Mouse (Mus musculus) midbrain, embryonic 14.5 days (tissue): ENCODE results near the gene Morn3. TPM values are rescaled to one million over a fixed set of nuclear protein-coding genes. Genes with fewer than 3 reads are reported as not detected.
"Not testable (repeated sequence)": the region's sequence is repeated elsewhere in the genome, so short reads cannot be mapped to it uniquely, and the experiment has no call there.

ENCODE experiments used
- ATAC-seq: fragments of 200-750 bp; cut with Nextera tagmentation; 2 replicates; pipeline ENCODE4 v1.8.0; 2017; ENCODE audit warnings: moderate number of reproducible peaks, moderate library complexity; ENCODE audit not compliant: low FRiP score, low TSS enrichment
- DNase-seq: peaks from one replicate; pipeline ENCODE4 v3.0.0-alpha.2; 2015
- H3K27ac ChIP-seq: fragments of 300-500 bp; sonication (generic); replicated peaks from 2 replicates; pipeline ENCODE4 v1.5.1; 2014; ENCODE audit warnings: mild to moderate bottlenecking, low read depth, low read length, moderate library complexity
- H3K27me3 ChIP-seq: fragments of 300-500 bp; sonication (generic); 2 replicates; pipeline ENCODE4 v1.6.1; 2014; ENCODE audit warnings: low read length, control low read depth, mixed read lengths; ENCODE audit not compliant: control insufficient read depth, insufficient read depth
- H3K36me3 ChIP-seq: fragments of 300-500 bp; sonication (generic); 2 replicates; pipeline ENCODE4 v1.6.1; 2014; ENCODE audit warnings: low read length, control low read depth; ENCODE audit not compliant: control insufficient read depth, insufficient read depth
- H3K4me1 ChIP-seq: fragments of 300-500 bp; sonication (generic); 2 replicates; pipeline ENCODE4 v1.6.1; 2014; ENCODE audit warnings: mild to moderate bottlenecking, antibody characterized with exemption, low read length, control low read depth; ENCODE audit not compliant: control insufficient read depth, insufficient read depth
- H3K4me2 ChIP-seq: fragments of 300-500 bp; sonication (generic); 2 replicates; pipeline ENCODE4 v1.6.1; 2014; ENCODE audit warnings: mild to moderate bottlenecking, low read length, moderate library complexity
- H3K4me3 ChIP-seq: fragments of 300-500 bp; sonication (generic); replicated peaks from 2 replicates; pipeline ENCODE4 v1.5.1; 2014; ENCODE audit warnings: low read depth, low read length
- H3K9ac ChIP-seq: fragments of 300-500 bp; sonication (generic); replicated peaks from 2 replicates; pipeline ENCODE4 v1.6.1; 2014; ENCODE audit warnings: mild to moderate bottlenecking, low read length, moderate library complexity
- H3K9me3 ChIP-seq: fragments of 300-500 bp; sonication (generic); 2 replicates; pipeline ENCODE4 v1.6.1; 2016; ENCODE audit warnings: low read length, control low read depth, mixed read lengths; ENCODE audit not compliant: control insufficient read depth
- WGBS: fragments of 180-500 bp; shearing (Covaris S2); extraction: QIAGEN DNeasy Blood & Tissue Kit; methylation state at CpG from one replicate; pipeline ENCODE4 v1.1.7; 2014; 5-methylcytosine and 5-hydroxymethylcytosine counted together
- polyA plus RNA-seq: library from polyadenylated mRNA; unstranded; fragments of >200 nt; fragmentation: Nextera tagmentation; extraction: Ambion mirVana; gene quantifications from 2 replicates; pipeline ENCODE4 v1.2.1, GENCODE M21; 2014

Morn3 gene
- polyA plus RNA-seq, 1 experiment from 2014 or later, result not detected

GRCm38 (mm10) chr5:123064207-123064606, 17.4 kb upstream of the Morn3 start:
- no peak overlapping the region for H3K27ac ChIP-seq
- H3K4me3 ChIP-seq, result no peak overlapping the region
- 32% methylated on average over 6 of the region's 6 CpGs for WGBS
- DNase-seq (peak; percentile 95), ATAC-seq (no peak)
- H3K9me3 ChIP-seq, result no peaks in the 10 kb centered on the region
- no peaks in the 10 kb centered on the region for H3K27me3 ChIP-seq
- H3K9ac ChIP-seq, result no peak overlapping the region
- no peaks in the 10 kb centered on the region for H3K4me1 ChIP-seq
- H3K36me3 ChIP-seq, result no peaks in the 10 kb centered on the region
- no peak overlapping the region for H3K4me2 ChIP-seq

GRCm38 (mm10) chr5:123063141-123063540, 16.3 kb upstream of the Morn3 start:
- WGBS, result 89% methylated on average over 3 of the region's 3 CpGs
- Histone ChIP-seq H3K9me3 (no peaks in the 10 kb centered on the region), H3K4me1 (no peaks in the 10 kb centered on the region), H3K4me3 (no peak overlapping the region), H3K27me3 (no peaks in the 10 kb centered on the region), H3K27ac (no peak overlapping the region), H3K4me2 (no peak overlapping the region), H3K36me3 (no peaks in the 10 kb centered on the region), H3K9ac (no peak overlapping the region)
- no peak for DNase-seq
- no peak for ATAC-seq

GRCm38 (mm10) chr5:123061402-123061749, 14.6 kb upstream of the Morn3 start:
- H3K27me3 ChIP-seq, H3K9me3 ChIP-seq, H3K9ac ChIP-seq, H3K4me2 ChIP-seq, ATAC-seq, H3K36me3 ChIP-seq, H3K27ac ChIP-seq, DNase-seq, H3K4me3 ChIP-seq, H3K4me1 ChIP-seq: not testable (repeated sequence)
- 82% methylated on average over 5 of the region's 6 CpGs for WGBS

- no peak overlapping the region for H3K4me2 ChIP-seq
- H3K27me3 ChIP-seq, result no peaks in the 10 kb centered on the region
- H3K9ac ChIP-seq, result no peak overlapping the region
- H3K9me3 ChIP-seq, result no peaks in the 10 kb centered on the region
- 89% methylated on average over 9 of the region's 9 CpGs for WGBS
- H3K27ac ChIP-seq, result no peak overlapping the region
- DNase-seq, result no peak
- H3K4me1 ChIP-seq, result no peaks in the 10 kb centered on the region
- ATAC-seq, result no peak
- no peaks in the 10 kb centered on the region for H3K36me3 ChIP-seq
- H3K4me3 ChIP-seq, result no peak overlapping the region
Observed at GRCm38 (mm10) chr5:123060706-123061401, 14.0 kb upstream of the Morn3 start.

GRCm38 (mm10) chr5:123059757-123060520, 13.1 kb upstream of the Morn3 start:
- Histone ChIP-seq H3K9me3 (no peaks in the 10 kb centered on the region), H3K4me2 (no peak overlapping the region), H3K36me3 (no peaks in the 10 kb centered on the region), H3K9ac (no peak overlapping the region), H3K4me3 (no peak overlapping the region), H3K27ac (no peak overlapping the region), H3K4me1 (no peaks in the 10 kb centered on the region), H3K27me3 (no peaks in the 10 kb centered on the region)
- ATAC-seq (no peak), DNase-seq (peak; percentile 50)
- 44% methylated on average over 14 of the region's 14 CpGs for WGBS

GRCm38 (mm10) chr5:123058251-123059102, 11.7 kb upstream of the Morn3 start:
- Histone ChIP-seq H3K27ac (peak overlapping the region; percentile 46; the same call in 1 of the 2 replicates), H3K4me1 (no peaks in the 10 kb centered on the region), H3K9ac (peak overlapping the region; percentile 30; the same call in 1 of the 2 replicates), H3K27me3 (no peaks in the 10 kb centered on the region), H3K4me2 (peak overlapping the region; percentile 53), H3K9me3 (no peaks in the 10 kb centered on the region), H3K4me3 (peak overlapping the region; percentile 36), H3K36me3 (no peaks in the 10 kb centered on the region)
- DNase-seq (no peak), ATAC-seq (no peak)
- WGBS, result 44% methylated on average over 16 of the region's 16 CpGs

GRCm38 (mm10) chr5:123057366-123058250, 10.8 kb upstream of the Morn3 start:
- ATAC-seq (peak; percentile 97), DNase-seq (peak; percentile 100)
- peak overlapping the region; percentile 55; the same call in 1 of the 2 replicates for H3K27ac ChIP-seq
- H3K4me1 ChIP-seq, result no peaks in the 10 kb centered on the region
- no peaks in the 10 kb centered on the region for H3K36me3 ChIP-seq
- peak overlapping the region; percentile 30; the same call in 1 of the 2 replicates for H3K9ac ChIP-seq
- H3K9me3 ChIP-seq, result no peaks in the 10 kb centered on the region
- no peaks in the 10 kb centered on the region for H3K27me3 ChIP-seq
- peak overlapping the region; percentile 36 for H3K4me3 ChIP-seq
- H3K4me2 ChIP-seq, result peak overlapping the region; percentile 53
- 8% methylated on average over 48 of the region's 48 CpGs for WGBS

- Histone ChIP-seq H3K9ac (no peak overlapping the region), H3K9me3 (no peaks in the 10 kb centered on the region), H3K4me3 (no peak overlapping the region), H3K36me3 (no peaks in the 10 kb centered on the region), H3K27ac (no peak overlapping the region), H3K4me1 (no peaks in the 10 kb centered on the region), H3K4me2 (no peak overlapping the region), H3K27me3 (no peaks in the 10 kb centered on the region)
- 80% methylated on average over 5 of the region's 5 CpGs for WGBS
- DNase-seq (no peak), ATAC-seq (no peak)
Observed at GRCm38 (mm10) chr5:123051736-123052135, 4.9 kb upstream of the Morn3 start.
